Mouse (Mus musculus): ENCODE measurements around the gene Slc2a3.

DNA sequence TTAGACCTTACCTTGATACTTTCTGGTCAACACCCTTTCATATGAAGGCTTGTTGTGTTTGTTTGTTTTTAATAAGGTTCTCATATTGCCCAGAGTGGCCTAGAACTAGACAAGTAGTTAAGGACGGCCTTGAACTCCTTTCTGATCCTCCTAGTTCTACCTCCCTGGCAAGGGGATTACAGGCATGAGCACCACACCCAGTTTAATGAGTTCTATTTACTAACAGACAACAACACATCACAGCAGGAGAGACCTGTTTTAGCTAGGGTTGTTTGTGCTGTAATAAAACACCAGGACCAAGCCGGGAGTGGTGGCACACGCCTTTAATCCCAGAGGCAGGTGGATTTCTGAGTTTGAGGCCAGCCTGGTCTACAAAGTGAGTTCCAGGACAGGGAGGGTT, 39.0 kb downstream of the Slc2a3 start:
- TF ChIP-seq GATA1 (IDR thresholded peaks at IDR 0.05; ENCODE audit: borderline replicate concordance, low read length), result no peak
- no peak for TF ChIP-seq FLI1 (IDR thresholded peaks at IDR 0.05; ENCODE audit: low read length)

Measured in megakaryocyte, embryonic 14.5 days (primary cell).